Mouse (Mus musculus): ENCODE data around the gene Ccdc85b.

Gene Ccdc85b

GRCm38 (mm10) chr19:5481398-5481797 lies 23.7 kb upstream of the Ccdc85b start:
- no peak for DNase-seq (ENCODE audit: low read depth)

- DNase-seq (ENCODE audit: low read depth), result no peak
These were observed 22.3 kb upstream of the Ccdc85b start for GRCm38 (mm10) chr19:5480016-5480415.

- DNase-seq (ENCODE audit: low read depth), result no peak
These were observed 20.1 kb upstream of the Ccdc85b start for GRCm38 (mm10) chr19:5477668-5478300.

GRCm38 (mm10) chr19:5477004-5477667 lies 19.4 kb upstream of the Ccdc85b start:
- no peak for DNase-seq (ENCODE audit: low read depth)

- no peak for DNase-seq (ENCODE audit: low read depth)
These were observed 17.5 kb upstream of the Ccdc85b start for GRCm38 (mm10) chr19:5475069-5475714.

GRCm38 (mm10) chr19:5474281-5475068 lies 16.8 kb upstream of the Ccdc85b start:
- no peak for DNase-seq (ENCODE audit: low read depth)

- DNase-seq (ENCODE audit: low read depth), result no peak
These were observed 16.0 kb upstream of the Ccdc85b start, which contains the start of gene Efemp2 for GRCm38 (mm10) chr19:5473720-5474119. Gene Efemp2 (plus strand): TSS chr19:5473954.

- peak; percentile 55 for DNase-seq (ENCODE audit: low read depth)
These were observed 15.2 kb upstream of the Ccdc85b start for GRCm38 (mm10) chr19:5472857-5473256.

GRCm38 (mm10) chr19:5471846-5472245 lies 14.2 kb upstream of the Ccdc85b start:
- DNase-seq (ENCODE audit: low read depth), result no peak

- DNase-seq (ENCODE audit: low read depth), result peak; percentile 47
These were observed 10.7 kb upstream of the Ccdc85b start, which contains the start of gene Ctsw for GRCm38 (mm10) chr19:5468374-5468773. Gene Ctsw (minus strand): TSS chr19:5468507.

- no peak for DNase-seq (ENCODE audit: low read depth)
These were observed 9.3 kb upstream of the Ccdc85b start for GRCm38 (mm10) chr19:5466916-5467500.

GRCm38 (mm10) chr19:5465037-5465436 lies 7.3 kb upstream of the Ccdc85b start:
- DNase-seq (ENCODE audit: low read depth), result no peak

- peak; percentile 46 for DNase-seq (ENCODE audit: low read depth)
These were observed 6.3 kb upstream of the Ccdc85b start for GRCm38 (mm10) chr19:5463791-5464562.

GRCm38 (mm10) chr19:5463212-5463611 lies 5.5 kb upstream of the Ccdc85b start:
- no peak for DNase-seq (ENCODE audit: low read depth)

GRCm38 (mm10) chr19:5461411-5461810 lies 3.7 kb upstream of the Ccdc85b start:
- no peak for DNase-seq (ENCODE audit: low read depth)

GRCm38 (mm10) chr19:5460465-5460911 lies 2.8 kb upstream of the Ccdc85b start, which contains the start of gene Fibp:
Gene Fibp (plus strand): TSS chr19:5460615.
- DNase-seq (ENCODE audit: low read depth), result peak; percentile 94

- DNase-seq (ENCODE audit: low read depth), result no peak
These were observed 2.2 kb upstream of the Ccdc85b start for GRCm38 (mm10) chr19:5459896-5460295.

GRCm38 (mm10) chr19:5459019-5459418 lies 1.3 kb upstream of the Ccdc85b start:
- DNase-seq (ENCODE audit: low read depth), result no peak

GRCm38 (mm10) chr19:5456922-5457745 lies 560 bp downstream of the Ccdc85b start:
- DNase-seq (ENCODE audit: low read depth), result peak; percentile 91
